Mouse (Mus musculus): ENCODE measurements around the gene Lrrn1.

DNA sequence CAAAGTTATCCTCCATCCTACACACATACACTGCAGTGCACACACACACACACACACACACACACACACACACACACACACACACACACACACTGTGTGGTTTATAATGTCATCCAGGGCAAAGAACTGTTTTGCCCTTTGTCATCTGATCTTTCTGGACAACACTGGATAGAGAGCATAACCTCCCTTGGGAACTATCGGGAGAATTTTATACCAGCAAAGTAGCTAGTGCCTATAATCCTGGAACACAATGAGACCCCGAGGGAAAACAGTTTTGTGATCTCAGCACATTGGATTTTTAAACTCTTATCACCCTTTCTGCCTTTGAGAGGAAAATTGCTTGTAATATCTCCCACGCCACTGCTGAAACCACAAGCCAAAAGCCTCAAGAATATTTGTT lies 45.8 kb downstream of the Lrrn1 start:
- TF ChIP-seq GATA1 (IDR thresholded peaks at IDR 0.05; ENCODE audit: borderline replicate concordance, low read length) (no peak), FLI1 (IDR thresholded peaks at IDR 0.05; ENCODE audit: low read length) (no peak)

All from megakaryocyte, embryonic 14.5 days (primary cell).